Mouse (Mus musculus): ENCODE measurements at regions not wholly inside any gene's neighbourhood (a gene's known extent, or its start where the extent isn't known, plus 50 kb on each side); places are given as distances from the start of the nearest gene placed in this dataset.

DNA sequence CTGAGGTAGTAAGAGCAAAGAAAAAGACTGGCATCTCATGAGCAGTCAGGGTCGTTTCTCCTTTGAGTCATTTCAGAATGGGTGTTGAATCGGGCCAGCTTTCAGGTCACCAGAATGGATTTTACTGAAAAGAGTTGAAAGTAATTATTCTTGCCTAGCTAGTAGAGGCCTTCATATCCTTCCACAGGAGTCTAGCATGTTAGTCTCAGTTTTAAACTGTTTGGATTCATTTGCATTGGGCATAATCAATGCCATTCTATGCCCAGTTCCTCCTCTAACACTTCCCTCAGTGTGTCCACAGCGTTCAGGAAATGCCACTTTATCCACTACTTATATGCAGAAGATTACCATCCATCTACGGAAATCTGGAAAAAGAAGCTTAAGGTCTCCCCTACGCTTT, 240.6 kb upstream of the Ptprz1 start:
- no peak overlapping the region for H3K4me3 ChIP-seq
- H3K4me1 ChIP-seq = no peaks in the 10 kb centered on the region
- no peak for ATAC-seq (ENCODE audit: insufficient number of reproducible peaks, insufficient read depth, low FRiP score, low TSS enrichment)
- no peak overlapping the region for H3K9ac ChIP-seq
- no peak overlapping the region for H3K27ac ChIP-seq
- no peaks in the 10 kb centered on the region for H3K36me3 ChIP-seq
- no peak overlapping the region for H3K4me2 ChIP-seq (replicated peaks)
- no peaks in the 10 kb centered on the region for H3K27me3 ChIP-seq
- WGBS = 79% methylated on average over 5 of the region's 5 CpGs
- no peaks in the 10 kb centered on the region for H3K9me3 ChIP-seq

DNA sequence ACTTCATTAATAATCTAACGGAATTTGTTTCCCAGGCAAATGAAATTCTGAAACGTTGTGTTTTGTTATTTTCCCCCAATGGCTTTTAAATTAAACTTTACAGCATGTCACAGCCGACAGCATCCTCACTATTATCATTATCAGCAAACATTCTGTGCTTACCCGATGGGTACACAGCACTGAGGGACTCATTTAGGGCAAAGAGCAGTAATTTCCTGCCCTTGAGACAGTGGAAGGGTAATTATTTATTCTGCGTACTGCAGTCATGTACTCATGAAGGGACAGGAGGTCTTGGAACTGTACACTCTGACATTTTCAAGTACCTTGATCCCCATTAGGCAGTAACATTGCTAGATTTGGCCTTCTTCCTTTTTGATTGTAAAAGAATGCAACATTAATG, 235.5 kb upstream of the Fam3c start:
- no peak for ATAC-seq (ENCODE audit: insufficient number of reproducible peaks, insufficient read depth, low FRiP score, low TSS enrichment)
- Histone ChIP-seq H3K9me3 (no peaks in the 10 kb centered on the region), H3K27me3 (no peaks in the 10 kb centered on the region), H3K4me1 (no peaks in the 10 kb centered on the region), H3K36me3 (no peaks in the 10 kb centered on the region), H3K4me2 (replicated peaks) (no peak overlapping the region), H3K9ac (no peak overlapping the region), H3K4me3 (no peak overlapping the region), H3K27ac (no peak overlapping the region)
- WGBS = 71% methylated on average over 5 of the region's 5 CpGs

DNA sequence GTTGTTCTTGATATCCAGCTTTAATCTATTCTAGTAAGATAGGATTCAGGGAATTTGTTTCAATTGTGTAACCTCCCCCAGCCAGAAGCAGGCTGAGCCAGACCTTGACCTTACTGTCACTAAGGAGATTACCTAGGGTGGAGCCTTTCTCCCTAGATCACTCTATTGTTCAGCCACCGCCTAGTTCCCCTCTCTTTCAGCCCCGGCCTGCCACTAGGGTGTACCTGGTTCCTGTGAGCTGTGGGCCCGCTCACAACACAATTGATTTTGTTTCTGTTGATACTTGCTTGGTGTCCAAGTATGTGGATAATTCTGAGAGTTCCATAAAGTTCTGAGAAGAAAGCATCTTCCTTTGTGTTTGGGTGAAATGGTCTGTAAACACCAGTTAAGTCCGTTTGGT, 228.8 kb upstream of the Fam3c start:
- no peak overlapping the region for H3K27ac ChIP-seq
- no peak overlapping the region for H3K4me3 ChIP-seq
- H3K4me1 ChIP-seq = no peaks in the 10 kb centered on the region
- WGBS = 56% methylated on average over 4 of the region's 4 CpGs
- H3K9ac ChIP-seq = no peak overlapping the region
- no peak overlapping the region for H3K4me2 ChIP-seq (replicated peaks)
- no peak for ATAC-seq (ENCODE audit: insufficient number of reproducible peaks, insufficient read depth, low FRiP score, low TSS enrichment)
- H3K9me3 ChIP-seq = no peaks in the 10 kb centered on the region
- H3K27me3 ChIP-seq = no peaks in the 10 kb centered on the region
- H3K36me3 ChIP-seq = no peaks in the 10 kb centered on the region

DNA sequence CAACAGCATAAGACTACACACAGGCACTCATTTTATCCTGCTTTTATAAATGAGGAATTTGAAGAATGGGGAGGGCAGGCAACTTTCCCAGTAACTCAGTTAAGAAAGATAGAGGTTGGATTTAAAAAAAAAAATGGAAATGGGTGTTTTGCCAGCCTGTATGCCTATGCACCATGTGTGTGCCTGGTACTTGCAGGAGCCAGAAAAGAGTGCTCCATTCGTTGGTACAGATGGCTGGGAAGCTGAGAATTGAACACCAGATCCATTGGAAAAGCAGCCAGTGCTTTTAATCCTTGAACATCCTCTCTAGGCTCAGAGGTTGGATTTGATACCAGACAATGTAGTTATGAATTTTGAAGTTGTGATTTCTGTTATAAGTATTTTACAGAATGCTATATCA, 216.9 kb upstream of the Fam3c start:
- Histone ChIP-seq H3K36me3 (no peaks in the 10 kb centered on the region), H3K27me3 (no peaks in the 10 kb centered on the region), H3K4me1 (no peaks in the 10 kb centered on the region), H3K4me3 (no peak overlapping the region), H3K27ac (no peak overlapping the region), H3K4me2 (replicated peaks) (no peak overlapping the region), H3K9ac (no peak overlapping the region), H3K9me3 (no peaks in the 10 kb centered on the region)
- WGBS = 57% methylated on average over 1 of the region's 1 CpGs
- ATAC-seq (ENCODE audit: insufficient number of reproducible peaks, insufficient read depth, low FRiP score, low TSS enrichment) = no peak

DNA sequence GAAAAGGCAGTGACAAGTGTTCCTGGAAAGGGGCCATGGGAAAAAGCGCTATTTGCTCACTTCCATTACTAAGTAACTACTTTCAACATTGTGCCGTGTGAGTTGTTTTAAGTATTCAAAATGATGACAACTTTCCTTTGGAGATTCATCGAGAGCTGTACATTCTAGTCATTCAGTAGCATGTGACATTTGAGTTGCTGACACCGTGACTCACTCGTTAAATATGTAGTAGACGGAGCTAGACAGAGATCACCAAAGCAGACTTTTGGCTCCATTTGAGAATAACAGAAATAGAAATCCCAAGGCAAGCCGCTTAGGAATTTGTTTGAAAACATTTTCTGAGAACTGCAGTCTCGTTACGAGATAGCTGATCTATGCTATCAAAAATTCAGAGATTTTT, 211.8 kb upstream of the Fam3c start:
- Histone ChIP-seq H3K27ac (no peak overlapping the region), H3K9ac (no peak overlapping the region), H3K9me3 (no peaks in the 10 kb centered on the region), H3K4me1 (no peaks in the 10 kb centered on the region), H3K4me2 (replicated peaks) (no peak overlapping the region), H3K36me3 (no peaks in the 10 kb centered on the region), H3K4me3 (no peak overlapping the region), H3K27me3 (no peaks in the 10 kb centered on the region)
- ATAC-seq (ENCODE audit: insufficient number of reproducible peaks, insufficient read depth, low FRiP score, low TSS enrichment) = no peak
- WGBS = 87% methylated on average over 9 of the region's 9 CpGs

DNA sequence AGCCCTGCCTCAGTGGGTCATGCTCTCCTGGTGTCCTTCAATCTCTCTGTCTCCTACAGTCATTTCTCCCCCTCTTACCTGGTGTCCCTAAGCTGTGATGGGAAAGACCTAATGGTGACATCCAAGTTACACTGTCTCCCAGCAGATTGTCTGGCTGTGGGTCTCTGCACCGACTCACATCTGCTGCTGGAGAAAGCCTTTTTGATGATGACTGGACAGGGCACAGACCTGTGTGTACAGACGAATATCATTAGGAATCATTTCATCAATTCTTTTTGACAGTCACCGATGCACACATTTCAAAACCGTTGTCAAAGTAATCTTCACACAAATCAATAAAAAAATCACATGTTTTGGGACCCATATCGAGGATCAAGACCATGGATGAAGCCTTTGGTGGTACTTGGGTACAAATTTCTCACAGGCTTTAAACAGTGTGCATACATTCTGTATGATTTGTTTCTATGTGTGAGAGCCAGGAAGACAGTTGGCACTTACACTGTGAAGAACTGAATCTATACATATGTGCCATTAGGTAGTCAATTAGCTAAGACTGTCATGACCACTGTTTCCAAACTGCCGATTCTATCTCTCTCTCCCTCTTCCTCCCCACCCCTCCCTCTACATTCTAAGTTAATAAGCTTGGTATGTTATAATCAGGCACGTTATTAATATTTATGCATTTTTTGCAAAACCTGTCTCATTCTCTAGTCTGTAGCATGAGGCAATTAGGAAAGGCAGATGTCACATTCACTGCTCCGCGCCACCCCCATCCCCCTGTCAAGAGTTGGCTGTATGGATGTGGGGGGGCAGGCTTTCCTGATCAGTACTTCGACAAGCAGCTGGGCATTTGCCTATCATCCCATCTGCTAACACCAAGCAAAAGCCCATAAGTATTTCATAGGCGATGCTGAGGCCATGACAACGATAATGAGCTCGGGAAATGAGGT, 192.5 kb upstream of the Fam3c start:
- Histone ChIP-seq H3K27me3 (no peaks in the 10 kb centered on the region), H3K27ac (no peak overlapping the region), H3K4me3 (no peak overlapping the region), H3K36me3 (no peaks in the 10 kb centered on the region), H3K9me3 (no peaks in the 10 kb centered on the region), H3K4me2 (replicated peaks) (no peak overlapping the region), H3K4me1 (no peaks in the 10 kb centered on the region), H3K9ac (no peak overlapping the region)
- 87% methylated on average over 13 of the region's 13 CpGs for WGBS
- no peak for ATAC-seq (ENCODE audit: insufficient number of reproducible peaks, insufficient read depth, low FRiP score, low TSS enrichment)

DNA sequence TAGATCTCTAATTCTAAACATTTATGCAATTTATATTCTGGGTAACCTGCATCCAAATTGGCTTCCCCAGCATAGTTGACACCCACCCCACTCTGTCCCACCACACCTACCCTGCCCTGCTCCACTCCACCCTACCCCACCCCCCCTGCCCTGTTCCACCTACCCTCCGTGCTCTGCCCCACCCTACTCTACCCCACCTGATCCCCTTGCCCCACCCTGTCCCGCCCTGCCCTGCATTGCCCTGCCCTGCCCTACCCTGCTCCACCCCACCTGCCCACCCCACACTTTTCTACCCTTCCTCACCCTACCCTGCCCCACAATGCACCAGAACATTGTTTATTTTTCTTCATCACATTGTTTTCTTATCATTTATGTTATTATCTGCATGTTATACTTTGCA, 185.6 kb upstream of the Fam3c start:
- H3K4me3 ChIP-seq = no peak overlapping the region
- peak; percentile 52 for ATAC-seq (ENCODE audit: insufficient number of reproducible peaks, insufficient read depth, low FRiP score, low TSS enrichment)

DNA sequence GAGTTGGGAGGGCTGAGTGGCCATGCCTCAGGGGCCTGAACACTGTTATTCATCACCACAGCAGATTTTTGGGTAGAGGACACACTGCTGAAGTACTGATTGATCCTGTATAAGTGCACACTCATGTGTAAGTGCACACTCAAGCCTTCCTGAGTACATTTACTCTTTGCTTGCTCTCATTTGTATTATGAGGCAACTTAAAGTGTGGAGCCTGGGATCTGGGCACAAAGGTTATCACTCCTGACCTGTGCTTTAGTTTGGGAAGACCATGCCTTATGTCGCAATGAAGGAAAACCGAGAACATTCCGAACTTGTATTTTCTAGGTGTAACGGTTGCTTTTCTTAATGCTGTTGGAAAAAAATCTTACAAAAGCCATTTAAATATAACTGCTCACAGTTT, 182.2 kb upstream of the Fam3c start:
- Histone ChIP-seq H3K36me3 (no peaks in the 10 kb centered on the region), H3K27me3 (no peaks in the 10 kb centered on the region), H3K4me2 (replicated peaks) (no peak overlapping the region), H3K27ac (no peak overlapping the region), H3K4me3 (no peak overlapping the region), H3K9ac (no peak overlapping the region), H3K9me3 (no peaks in the 10 kb centered on the region), H3K4me1 (no peaks in the 10 kb centered on the region)
- WGBS = 90% methylated on average over 4 of the region's 4 CpGs
- ATAC-seq (ENCODE audit: insufficient number of reproducible peaks, insufficient read depth, low FRiP score, low TSS enrichment) = no peak

More for the DNA sequence above, 185.6 kb upstream of the Fam3c start:
- Histone ChIP-seq H3K27ac (no peak overlapping the region), H3K4me2 (replicated peaks) (no peak overlapping the region), H3K4me1 (no peaks in the 10 kb centered on the region), H3K9ac (no peak overlapping the region), H3K36me3 (no peaks in the 10 kb centered on the region), H3K27me3 (no peaks in the 10 kb centered on the region), H3K9me3 (no peaks in the 10 kb centered on the region)
- 84% methylated on average over 2 of the region's 2 CpGs for WGBS

DNA sequence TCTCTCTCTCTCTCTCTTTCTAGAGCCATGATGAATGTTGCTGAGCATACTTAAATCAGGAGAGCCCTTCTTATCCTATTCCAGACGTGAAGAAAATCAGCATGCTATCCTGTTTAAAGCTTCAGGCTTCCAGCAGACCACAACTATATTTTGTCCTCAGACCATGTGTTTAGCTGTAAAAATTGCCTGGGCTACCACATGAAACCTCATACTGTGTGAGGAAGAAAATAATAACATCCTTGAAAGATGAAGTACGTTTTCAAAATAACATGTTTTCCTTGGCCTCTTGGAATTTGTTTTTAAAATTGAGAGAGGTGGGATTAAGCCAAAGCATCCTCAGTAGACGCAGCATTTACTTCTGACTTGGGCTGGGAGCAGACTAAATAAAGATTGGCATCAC, 168.3 kb upstream of the Fam3c start:
- H3K4me2 ChIP-seq (replicated peaks) = no peak overlapping the region
- no peak overlapping the region for H3K4me3 ChIP-seq
- no peak overlapping the region for H3K27ac ChIP-seq
- H3K27me3 ChIP-seq = no peaks in the 10 kb centered on the region
- no peaks in the 10 kb centered on the region for H3K9me3 ChIP-seq
- H3K9ac ChIP-seq = no peak overlapping the region
- ATAC-seq (ENCODE audit: insufficient number of reproducible peaks, insufficient read depth, low FRiP score, low TSS enrichment) = no peak
- H3K36me3 ChIP-seq = no peaks in the 10 kb centered on the region
- WGBS = 39% methylated on average over 3 of the region's 3 CpGs
- H3K4me1 ChIP-seq = no peaks in the 10 kb centered on the region

DNA sequence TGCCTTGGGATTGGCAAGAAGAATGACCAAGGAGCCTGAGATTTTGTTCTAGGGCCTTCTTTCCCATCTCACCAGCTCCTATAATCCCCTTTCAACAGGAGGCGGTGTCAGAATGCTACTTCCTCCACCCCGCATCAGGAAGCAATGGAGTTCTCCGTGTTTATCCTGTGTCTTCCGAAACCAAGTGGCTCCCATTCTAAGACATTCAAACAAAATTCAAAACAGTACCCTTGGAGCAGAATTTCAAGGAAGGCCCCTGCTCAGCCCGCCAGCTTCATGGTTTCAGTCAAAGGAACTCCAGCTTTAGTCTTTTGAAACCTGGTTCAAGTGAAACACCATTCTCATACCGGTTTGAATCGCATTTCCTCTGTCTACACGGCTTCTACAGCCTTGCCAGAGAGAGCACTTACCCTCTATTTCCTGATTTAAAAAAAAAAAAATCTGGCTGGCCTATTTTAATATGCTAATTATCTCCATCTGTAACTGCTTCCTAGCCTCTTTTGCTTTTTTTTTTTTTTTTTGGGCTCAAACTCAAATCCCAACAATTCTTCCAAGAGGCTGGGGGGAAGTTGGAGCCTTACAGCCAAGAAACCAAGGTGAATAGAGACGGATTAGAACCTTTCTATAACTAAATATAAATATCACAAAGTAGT, 167.7 kb upstream of the Fam3c start:
- H3K4me1 ChIP-seq = no peaks in the 10 kb centered on the region
- H3K27me3 ChIP-seq = no peaks in the 10 kb centered on the region
- 58% methylated on average over 9 of the region's 9 CpGs for WGBS
- no peaks in the 10 kb centered on the region for H3K9me3 ChIP-seq
- no peaks in the 10 kb centered on the region for H3K36me3 ChIP-seq
- peak overlapping the region; percentile 30; the same call in 1 of the 2 replicates for H3K27ac ChIP-seq
- no peak overlapping the region for H3K4me3 ChIP-seq
- ATAC-seq (ENCODE audit: insufficient number of reproducible peaks, insufficient read depth, low FRiP score, low TSS enrichment) = no peak
- H3K4me2 ChIP-seq (replicated peaks) = no peak overlapping the region
- no peak overlapping the region for H3K9ac ChIP-seq

DNA sequence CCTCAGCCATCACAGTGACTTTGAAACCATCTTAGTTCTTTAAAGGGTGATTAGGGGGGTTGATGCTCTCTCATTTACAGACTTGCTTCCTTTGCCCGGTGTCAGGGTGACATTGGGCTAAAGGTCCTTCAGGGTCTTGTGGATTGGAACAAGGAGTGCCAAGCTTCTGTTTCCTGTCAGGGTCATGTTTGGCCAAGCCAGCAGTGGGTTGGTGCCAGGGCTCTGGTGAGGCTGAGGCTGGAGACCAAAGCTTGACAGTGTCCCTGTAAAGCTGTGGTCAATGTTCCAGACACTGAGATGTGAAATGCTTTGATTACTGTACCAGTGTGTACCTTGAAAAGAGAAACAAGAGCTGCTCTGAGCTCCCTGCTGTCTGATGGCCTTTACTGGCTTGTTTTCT, 150.8 kb upstream of the Fam3c start:
- no peak overlapping the region for H3K4me2 ChIP-seq (replicated peaks)
- no peaks in the 10 kb centered on the region for H3K27me3 ChIP-seq
- no peaks in the 10 kb centered on the region for H3K36me3 ChIP-seq
- no peak overlapping the region for H3K4me3 ChIP-seq
- H3K27ac ChIP-seq = no peak overlapping the region
- H3K9ac ChIP-seq = no peak overlapping the region
- H3K9me3 ChIP-seq = no peaks in the 10 kb centered on the region
- no peaks in the 10 kb centered on the region for H3K4me1 ChIP-seq
- no peak for ATAC-seq (ENCODE audit: insufficient number of reproducible peaks, insufficient read depth, low FRiP score, low TSS enrichment)
- WGBS = 69% methylated on average over 1 of the region's 1 CpGs

DNA sequence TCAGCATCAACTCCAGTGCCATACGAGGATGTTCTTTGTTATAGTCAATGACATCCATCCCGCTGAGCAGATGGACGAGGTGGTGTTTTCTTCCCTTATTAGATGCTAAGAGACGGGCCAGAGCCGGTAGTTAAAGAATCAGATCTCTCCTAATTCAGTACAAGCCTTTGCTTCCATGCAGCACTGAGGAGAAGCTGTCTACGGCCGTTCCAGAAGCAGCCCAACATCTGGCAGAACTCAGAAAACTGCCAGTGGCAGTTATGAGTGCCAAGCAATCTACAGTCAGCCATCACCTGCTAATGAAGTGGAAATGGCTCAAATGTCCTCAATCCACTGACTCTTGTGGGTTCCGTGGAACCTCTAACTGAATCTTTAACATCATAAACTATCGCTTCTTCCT, 141.3 kb upstream of the Fam3c start:
- Histone ChIP-seq H3K4me2 (replicated peaks) (no peak overlapping the region), H3K4me1 (no peaks in the 10 kb centered on the region), H3K9me3 (no peaks in the 10 kb centered on the region), H3K36me3 (no peaks in the 10 kb centered on the region), H3K27ac (no peak overlapping the region), H3K27me3 (no peaks in the 10 kb centered on the region), H3K9ac (no peak overlapping the region), H3K4me3 (no peak overlapping the region)
- WGBS = 71% methylated on average over 9 of the region's 9 CpGs
- no peak for ATAC-seq (ENCODE audit: insufficient number of reproducible peaks, insufficient read depth, low FRiP score, low TSS enrichment)

Measured in embryonic facial prominence, embryonic 12.5 days (tissue).